Mouse (Mus musculus) ES-Bruce4 (cell line): ENCODE results near the gene Npas1.
A peak's percentile ranks its signal among the peaks of the same experiment; 100 is the strongest.

Experiments used
- CTCF ChIP-seq: IDR thresholded peaks from one replicate; pipeline ENCODE4 v1.8.1; 2011; ENCODE audit warnings: low read depth, low read length
- EP300 ChIP-seq: IDR thresholded peaks from 2 replicates; pipeline ENCODE4 v1.6.1; 2011; ENCODE audit warnings: low read depth, low read length; ENCODE audit not compliant: insufficient read depth
- POLR2A ChIP-seq: IDR thresholded peaks from one replicate; pipeline ENCODE4 v1.8.1; 2011; ENCODE audit warnings: low read length; ENCODE audit not compliant: insufficient read depth

GRCm38 (mm10) chr7:16426129-16426729, 51.3 kb downstream of the Npas1 start:
- TF ChIP-seq CTCF, result peak; percentile 71
- TF ChIP-seq POLR2A, result no peak
- TF ChIP-seq EP300, result no peak
